Mouse (Mus musculus) liver, postnatal 0 days (tissue): ENCODE measurements at regions not wholly inside any gene's neighbourhood (a gene's known extent, or its start where the extent isn't known, plus 50 kb on each side); places are given as distances from the start of the nearest gene placed in this dataset.
A peak's percentile ranks its signal among the peaks of the same experiment; 100 is the strongest.

ENCODE experiments used
- ATAC-seq: fragments of 200-750 bp; cut with Nextera tagmentation; 2 replicates; pipeline ENCODE4 v1.8.0; 2017; ENCODE audit warnings: mild to moderate bottlenecking, moderate library complexity
- DNase-seq: peaks from one replicate; pipeline ENCODE4 v3.0.0-alpha.2; 2016
- H3K27ac ChIP-seq: fragments of 300-500 bp; sonication (generic); 2 replicates; pipeline ENCODE4 v1.5.1; 2014; ENCODE audit warnings: antibody characterized with exemption, moderate library complexity, mild to moderate bottlenecking, low read depth
- H3K27me3 ChIP-seq: fragments of 300-500 bp; sonication (generic); 2 replicates; pipeline ENCODE4 v1.6.1; 2014; ENCODE audit warnings: low read length, control low read depth, mixed read lengths; ENCODE audit not compliant: insufficient read depth
- H3K36me3 ChIP-seq: fragments of 300-500 bp; sonication (generic); replicated peaks from 2 replicates; pipeline ENCODE4 v1.6.1; 2014; ENCODE audit warnings: mild to moderate bottlenecking, control low read depth, low read length, moderate library complexity, mixed read lengths; ENCODE audit not compliant: insufficient read depth
- H3K4me1 ChIP-seq: fragments of 300-500 bp; sonication (generic); 2 replicates; pipeline ENCODE4 v1.6.1; 2014; ENCODE audit warnings: antibody characterized with exemption, mild to moderate bottlenecking, control low read depth; ENCODE audit not compliant: insufficient read depth
- H3K4me2 ChIP-seq: fragments of 300-500 bp; sonication (generic); 2 replicates; pipeline ENCODE4 v1.6.1; 2014; ENCODE audit warnings: low read depth, mild to moderate bottlenecking, low read length, moderate library complexity, mixed read lengths
- H3K4me3 ChIP-seq: fragments of 300-500 bp; sonication (generic); 2 replicates; pipeline ENCODE4 v1.5.1; 2014; ENCODE audit warnings: low read depth, low read length
- H3K9ac ChIP-seq: fragments of 300-500 bp; sonication (generic); replicated peaks from 2 replicates; pipeline ENCODE4 v1.6.1; 2014; ENCODE audit warnings: mild to moderate bottlenecking, moderate library complexity
- H3K9me3 ChIP-seq: fragments of 300-500 bp; sonication (generic); 2 replicates; pipeline ENCODE4 v1.6.1; 2016; ENCODE audit warnings: mild to moderate bottlenecking, control low read depth, low read length, mixed read lengths
- CTCF ChIP-seq: sonication (generic); IDR thresholded peaks from 2 replicates; pipeline ENCODE4 v1.5.1; 2016; ENCODE audit warnings: antibody characterized with exemption, low read depth
- EP300 ChIP-seq: IDR thresholded peaks from 2 replicates; pipeline ENCODE4 v1.6.1; 2016; ENCODE audit warnings: antibody characterized with exemption, low read depth, mild to moderate bottlenecking
- WGBS: fragments of 180-500 bp; shearing (Covaris S2); extraction: QIAGEN DNeasy Blood & Tissue Kit; methylation state at CpG from one replicate; pipeline ENCODE4 v1.1.7; 2014; ENCODE audit not compliant: insufficient replicate concordance; 5-methylcytosine and 5-hydroxymethylcytosine counted together

- Histone ChIP-seq H3K27ac (no peak overlapping the region), H3K9me3 (no peaks in the 10 kb centered on the region), H3K27me3 (no peaks in the 10 kb centered on the region), H3K9ac (no peak overlapping the region), H3K4me3 (no peak overlapping the region), H3K4me2 (no peak overlapping the region), H3K36me3 (no peaks in the 10 kb centered on the region), H3K4me1 (no peaks in the 10 kb centered on the region)
- no peak for ATAC-seq
- no peak for TF ChIP-seq EP300
- TF ChIP-seq CTCF: no peak
- WGBS: 73% methylated on average over 3 of the region's 3 CpGs
- DNase-seq: no peak
These were observed 551.0 kb upstream of the Gm5415 start for GRCm38 (mm10) chr1:33098062-33098461.

DNA sequence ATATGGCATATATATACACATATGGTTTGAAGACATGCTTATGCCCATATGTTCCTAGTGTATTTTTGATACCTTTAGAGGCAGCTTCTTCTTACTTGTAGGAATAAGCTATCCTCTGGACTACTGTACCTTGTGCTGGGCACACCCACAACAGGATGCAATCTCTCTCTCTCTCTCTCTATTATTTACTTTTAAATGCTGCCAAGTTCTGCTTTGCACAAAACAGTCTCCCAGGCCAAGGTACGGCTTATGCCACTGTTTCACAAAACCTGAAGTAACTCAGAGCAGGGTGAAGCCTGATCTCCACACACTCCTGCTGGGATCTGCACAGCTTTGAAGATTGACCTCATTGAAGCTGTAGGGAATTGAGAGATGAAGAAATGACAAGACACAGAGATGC is 549.8 kb upstream of the Gm5415 start:
- 84% methylated on average over 1 of the region's 1 CpGs for WGBS
- H3K27me3 ChIP-seq: no peaks in the 10 kb centered on the region
- TF ChIP-seq CTCF (no peak), EP300 (no peak)
- no peak overlapping the region for H3K4me3 ChIP-seq
- H3K4me2 ChIP-seq: no peak overlapping the region
- H3K27ac ChIP-seq: no peak overlapping the region
- no peaks in the 10 kb centered on the region for H3K9me3 ChIP-seq
- ATAC-seq (no peak), DNase-seq (no peak)
- H3K36me3 ChIP-seq: no peaks in the 10 kb centered on the region
- H3K4me1 ChIP-seq: no peaks in the 10 kb centered on the region
- H3K9ac ChIP-seq: no peak overlapping the region

DNA sequence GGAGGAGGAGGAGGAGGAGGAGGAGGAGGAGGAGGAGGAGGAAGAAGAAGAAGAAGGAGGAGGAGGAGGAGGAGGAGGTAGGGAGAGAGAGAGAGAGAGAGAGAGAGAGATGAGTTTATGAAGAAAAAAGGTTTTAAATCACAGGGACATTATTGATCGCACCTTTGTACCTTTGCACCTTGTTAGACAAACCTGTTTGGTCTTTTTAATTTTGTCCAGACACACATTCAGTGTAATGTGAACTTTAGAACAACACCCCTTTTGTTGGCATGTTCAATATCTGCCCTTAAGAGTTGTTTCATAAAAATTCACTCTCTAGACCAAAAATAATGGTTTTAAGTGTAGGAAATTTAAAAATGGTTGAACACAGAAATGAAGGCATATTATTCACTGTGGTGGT is 527.5 kb upstream of the Gm5415 start:
- Histone ChIP-seq H3K4me2 (no peak overlapping the region), H3K4me3 (no peak overlapping the region), H3K27ac (no peak overlapping the region), H3K9ac (no peak overlapping the region), H3K36me3 (no peaks in the 10 kb centered on the region), H3K27me3 (no peaks in the 10 kb centered on the region), H3K4me1 (no peaks in the 10 kb centered on the region), H3K9me3 (no peaks in the 10 kb centered on the region)
- 78% methylated on average over 1 of the region's 1 CpGs for WGBS
- ATAC-seq (no peak), DNase-seq (no peak)
- no peak for TF ChIP-seq CTCF
- TF ChIP-seq EP300: no peak

DNA sequence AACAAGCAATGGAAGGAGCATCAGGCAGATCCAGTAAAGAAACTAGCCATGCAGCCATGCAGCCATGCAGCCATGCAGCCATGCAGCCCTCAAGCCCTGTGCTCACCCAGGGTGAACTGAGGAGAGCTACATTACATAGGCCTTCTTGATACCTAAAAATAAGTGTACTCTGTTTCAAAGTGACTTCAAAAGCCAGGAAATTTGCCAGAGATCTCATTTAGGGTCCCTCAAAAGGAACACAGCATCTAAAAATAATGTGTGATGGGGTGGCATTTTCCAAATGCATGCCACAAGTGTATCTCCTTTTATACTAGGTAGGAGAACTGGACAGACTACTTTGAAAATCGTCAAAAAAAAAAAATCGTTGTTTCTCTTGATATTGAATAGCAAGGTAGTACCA is 510.9 kb upstream of the Gm5415 start:
- DNase-seq: no peak
- Histone ChIP-seq H3K9me3 (no peaks in the 10 kb centered on the region), H3K27ac (no peak overlapping the region), H3K4me3 (no peak overlapping the region), H3K4me2 (no peak overlapping the region), H3K4me1 (no peaks in the 10 kb centered on the region), H3K27me3 (no peaks in the 10 kb centered on the region), H3K9ac (no peak overlapping the region), H3K36me3 (no peaks in the 10 kb centered on the region)
- no peak for TF ChIP-seq CTCF
- 72% methylated on average over 2 of the region's 2 CpGs for WGBS
- no peak for ATAC-seq

DNA sequence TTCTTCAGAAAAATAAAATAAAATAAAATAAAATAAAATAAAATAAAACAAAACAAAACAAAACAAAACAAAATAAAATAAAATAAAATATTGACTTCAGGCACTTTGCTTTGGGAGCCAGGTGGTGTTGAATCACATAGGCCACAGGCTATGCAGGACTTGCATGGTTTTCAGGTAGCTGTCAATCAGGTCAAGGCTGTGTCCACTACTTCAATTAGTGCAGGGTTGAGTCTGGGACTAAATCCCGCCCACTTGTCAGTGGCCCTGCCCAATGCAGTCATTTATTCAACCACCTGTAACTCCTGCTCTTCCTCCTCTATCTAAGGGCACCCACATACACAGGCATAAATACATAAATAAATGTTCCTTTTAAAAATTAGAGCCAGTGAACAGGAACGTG is 497.3 kb upstream of the Gm5415 start:
- no peak for DNase-seq
- no peak for TF ChIP-seq EP300
- no peak for TF ChIP-seq CTCF
- no peaks in the 10 kb centered on the region for H3K4me1 ChIP-seq
- no peaks in the 10 kb centered on the region for H3K27me3 ChIP-seq
- H3K9ac ChIP-seq: no peak overlapping the region
- H3K9me3 ChIP-seq: no peaks in the 10 kb centered on the region
- WGBS: 73% methylated on average over 2 of the region's 2 CpGs
- H3K4me2 ChIP-seq: no peak overlapping the region
- ATAC-seq: no peak
- no peak overlapping the region for H3K27ac ChIP-seq
- H3K4me3 ChIP-seq: no peak overlapping the region
- no peaks in the 10 kb centered on the region for H3K36me3 ChIP-seq

- peak; percentile 55 for ATAC-seq
- TF ChIP-seq CTCF (no peak), EP300 (no peak)
These were observed 495.3 kb upstream of the Gm5415 start for GRCm38 (mm10) chr1:33042424-33042823.

DNA sequence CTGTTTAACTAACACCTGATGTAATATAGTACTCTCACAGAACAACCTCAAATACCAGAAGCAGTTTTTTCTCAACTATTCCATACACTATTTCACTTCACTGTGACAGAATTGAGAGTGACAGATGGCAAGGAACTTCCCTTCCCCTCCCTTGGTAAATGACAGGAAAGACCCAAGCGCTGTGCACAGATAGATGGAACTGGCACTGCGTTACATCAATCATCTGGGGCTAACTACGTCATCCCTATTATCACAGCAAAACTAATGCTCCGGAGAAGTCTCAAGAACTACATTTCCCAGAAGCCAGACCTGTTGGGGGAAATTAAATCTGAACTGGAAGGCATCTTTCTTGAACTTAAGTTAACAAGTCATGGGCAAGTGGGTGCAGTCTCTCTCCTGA is 493.6 kb upstream of the Gm5415 start:
- 62% methylated on average over 4 of the region's 4 CpGs for WGBS

More at GRCm38 (mm10) chr1:33042424-33042823, 495.3 kb upstream of the Gm5415 start:
- H3K36me3 ChIP-seq: no peaks in the 10 kb centered on the region
- 47% methylated on average over 2 of the region's 2 CpGs for WGBS
- H3K4me3 ChIP-seq: no peak overlapping the region
- DNase-seq: no peak
- no peak overlapping the region for H3K27ac ChIP-seq
- H3K9me3 ChIP-seq: no peaks in the 10 kb centered on the region
- H3K9ac ChIP-seq: no peak overlapping the region
- H3K4me2 ChIP-seq: no peak overlapping the region
- no peaks in the 10 kb centered on the region for H3K27me3 ChIP-seq
- no peaks in the 10 kb centered on the region for H3K4me1 ChIP-seq

More for the DNA sequence above, 493.6 kb upstream of the Gm5415 start:
- no peak for ATAC-seq
- Histone ChIP-seq H3K27ac (no peak overlapping the region), H3K4me1 (no peaks in the 10 kb centered on the region), H3K36me3 (no peaks in the 10 kb centered on the region), H3K9ac (no peak overlapping the region), H3K27me3 (no peaks in the 10 kb centered on the region), H3K9me3 (no peaks in the 10 kb centered on the region), H3K4me2 (no peak overlapping the region), H3K4me3 (no peak overlapping the region)
- no peak for DNase-seq
- TF ChIP-seq EP300 (no peak), CTCF (no peak)
